Mouse (Mus musculus): Measurements from ENCODE around the gene Wfdc21. TPM values are rescaled to one million over a fixed set of nuclear protein-coding genes. Genes with fewer than 3 reads are reported as not detected.

Gene Wfdc21
- polyA plus RNA-seq, 1 experiment from 2014 or later, result not detected

DNA sequence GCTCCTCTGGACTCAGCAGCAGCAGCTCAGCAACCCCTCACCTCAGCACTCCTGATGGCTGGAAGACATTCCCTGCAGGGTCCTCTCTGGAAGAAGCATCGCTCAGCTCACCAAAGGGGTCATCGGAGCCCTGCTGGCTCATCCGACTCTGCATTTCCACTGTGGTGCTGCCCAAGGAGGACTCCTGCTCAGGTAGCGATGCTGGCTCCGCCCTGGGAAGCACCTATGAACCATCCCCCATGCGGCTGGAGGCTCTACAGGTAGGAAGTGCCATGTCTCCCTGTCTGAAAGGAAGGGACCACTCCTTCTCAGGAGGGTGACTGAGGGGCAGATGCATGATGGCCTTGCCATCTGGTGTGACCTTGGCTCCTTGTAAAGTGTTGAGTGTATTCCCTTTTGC lies 25.6 kb downstream of the Wfdc21 start:
- ATAC-seq (ENCODE audit: insufficient read depth, low FRiP score, low TSS enrichment) (no peak), DNase-seq (ENCODE audit: low spot score) (no peak)
- no peaks in the 10 kb centered on the region for H3K27me3 ChIP-seq (ENCODE audit: control insufficient read depth, insufficient read depth, low read length)
- H3K4me1 ChIP-seq (ENCODE audit: control insufficient read depth, insufficient read depth, low read length), result no peaks in the 10 kb centered on the region
- no peak overlapping the region for H3K4me3 ChIP-seq (ENCODE audit: low read depth, low read length)
- no peak overlapping the region for H3K4me2 ChIP-seq (ENCODE audit: low read depth)
- H3K9me3 ChIP-seq (ENCODE audit: control insufficient read depth, low read length), result no peaks in the 10 kb centered on the region
- peaks cover 23% of the 10 kb centered on the region for H3K36me3 ChIP-seq (ENCODE audit: control insufficient read depth, insufficient read depth, low read length)
- no peak overlapping the region for H3K27ac ChIP-seq (ENCODE audit: low read depth, low read length)
- 97% methylated on average over 6 of the region's 6 CpGs for WGBS
- no peak overlapping the region for H3K9ac ChIP-seq (ENCODE audit: low read length)

DNA sequence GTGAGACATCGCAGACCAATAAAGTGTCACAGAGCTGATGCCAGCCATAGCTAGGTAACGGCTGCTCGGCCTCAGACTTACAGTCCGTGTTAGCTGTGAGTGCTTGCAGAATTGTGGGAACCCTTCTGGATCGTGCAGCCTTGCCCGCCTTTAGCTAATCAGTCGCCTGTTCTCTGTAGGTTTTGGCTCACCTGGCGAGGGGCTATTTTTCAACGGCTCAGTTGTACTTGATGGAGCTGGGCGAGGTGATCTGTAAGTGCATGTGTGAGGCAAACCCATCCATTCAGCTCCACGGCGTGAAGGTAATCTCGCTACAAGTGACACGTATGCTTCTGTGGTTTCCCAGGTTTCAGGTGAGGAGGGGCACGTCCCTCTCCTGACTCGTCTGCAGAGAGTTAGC lies 27.0 kb downstream of the Wfdc21 start:
- DNase-seq (ENCODE audit: low spot score) (no peak), ATAC-seq (ENCODE audit: insufficient read depth, low FRiP score, low TSS enrichment) (no peak)
- Histone ChIP-seq H3K27me3 (ENCODE audit: control insufficient read depth, insufficient read depth, low read length) (no peaks in the 10 kb centered on the region), H3K27ac (ENCODE audit: low read depth, low read length) (no peak overlapping the region), H3K9ac (ENCODE audit: low read length) (no peak overlapping the region), H3K9me3 (ENCODE audit: control insufficient read depth, low read length) (no peaks in the 10 kb centered on the region), H3K4me1 (ENCODE audit: control insufficient read depth, insufficient read depth, low read length) (no peaks in the 10 kb centered on the region), H3K4me3 (ENCODE audit: low read depth, low read length) (no peak overlapping the region), H3K36me3 (ENCODE audit: control insufficient read depth, insufficient read depth, low read length) (peaks cover 23% of the 10 kb centered on the region), H3K4me2 (ENCODE audit: low read depth) (no peak overlapping the region)
- 92% methylated on average over 16 of the region's 16 CpGs for WGBS

DNA sequence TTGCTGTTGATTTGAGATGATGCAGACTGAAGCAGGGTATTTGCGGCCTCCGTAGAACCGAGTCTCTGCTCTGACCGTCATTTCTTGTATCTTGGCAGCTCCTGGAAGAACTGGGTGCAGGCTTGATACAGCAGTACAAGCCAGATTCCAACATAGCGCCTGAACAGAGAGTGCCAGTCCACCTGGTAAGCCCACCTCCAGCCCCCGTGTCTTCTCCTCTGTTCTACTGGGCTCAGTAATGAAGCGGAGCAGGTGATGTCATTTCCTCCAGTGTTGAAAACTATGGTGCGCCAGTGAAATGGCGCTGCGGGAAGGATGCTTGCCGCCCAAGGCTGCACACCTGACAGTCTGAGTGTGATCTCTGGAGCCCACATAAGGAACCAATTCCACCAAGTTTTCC lies 27.6 kb downstream of the Wfdc21 start:
- WGBS, result 97% methylated on average over 11 of the region's 11 CpGs
- ATAC-seq (ENCODE audit: insufficient read depth, low FRiP score, low TSS enrichment), result no peak
- H3K36me3 ChIP-seq (ENCODE audit: control insufficient read depth, insufficient read depth, low read length), result peaks cover 25% of the 10 kb centered on the region

DNA sequence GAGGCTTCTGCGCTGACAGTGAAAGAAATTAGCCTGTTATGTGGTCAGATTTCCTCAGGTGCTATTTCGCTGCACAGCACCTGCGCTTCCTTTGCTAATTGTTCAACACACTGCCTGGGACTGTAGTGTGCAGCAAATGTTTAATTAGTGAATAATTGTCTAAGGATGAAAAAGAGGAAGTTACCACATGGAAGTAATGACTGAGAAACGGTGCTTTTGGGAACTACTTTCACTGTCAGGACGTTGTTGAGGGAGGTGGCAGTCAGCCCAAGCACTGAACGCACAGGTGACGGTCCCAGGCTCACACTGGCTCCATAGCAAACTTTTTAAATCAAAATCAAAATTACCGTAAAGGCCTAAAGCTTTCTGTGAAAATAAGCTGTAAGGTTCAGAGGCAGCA lies 30.1 kb downstream of the Wfdc21 start:
- Histone ChIP-seq H3K4me3 (ENCODE audit: low read depth, low read length) (no peak overlapping the region), H3K4me1 (ENCODE audit: control insufficient read depth, insufficient read depth, low read length) (no peaks in the 10 kb centered on the region), H3K9me3 (ENCODE audit: control insufficient read depth, low read length) (no peaks in the 10 kb centered on the region), H3K9ac (ENCODE audit: low read length) (no peak overlapping the region), H3K27ac (ENCODE audit: low read depth, low read length) (no peak overlapping the region), H3K36me3 (ENCODE audit: control insufficient read depth, insufficient read depth, low read length) (peaks cover 30% of the 10 kb centered on the region), H3K4me2 (ENCODE audit: low read depth) (no peak overlapping the region), H3K27me3 (ENCODE audit: control insufficient read depth, insufficient read depth, low read length) (no peaks in the 10 kb centered on the region)
- WGBS, result 94% methylated on average over 8 of the region's 8 CpGs
- no peak for ATAC-seq (ENCODE audit: insufficient read depth, low FRiP score, low TSS enrichment)
- no peak for DNase-seq (ENCODE audit: low spot score)

More for the DNA sequence above, 27.6 kb downstream of the Wfdc21 start:
- Histone ChIP-seq H3K4me3 (ENCODE audit: low read depth, low read length) (no peak overlapping the region), H3K9me3 (ENCODE audit: control insufficient read depth, low read length) (no peaks in the 10 kb centered on the region), H3K9ac (ENCODE audit: low read length) (no peak overlapping the region), H3K27ac (ENCODE audit: low read depth, low read length) (no peak overlapping the region), H3K27me3 (ENCODE audit: control insufficient read depth, insufficient read depth, low read length) (no peaks in the 10 kb centered on the region), H3K4me2 (ENCODE audit: low read depth) (no peak overlapping the region), H3K4me1 (ENCODE audit: control insufficient read depth, insufficient read depth, low read length) (no peaks in the 10 kb centered on the region)
- no peak for DNase-seq (ENCODE audit: low spot score)

DNA sequence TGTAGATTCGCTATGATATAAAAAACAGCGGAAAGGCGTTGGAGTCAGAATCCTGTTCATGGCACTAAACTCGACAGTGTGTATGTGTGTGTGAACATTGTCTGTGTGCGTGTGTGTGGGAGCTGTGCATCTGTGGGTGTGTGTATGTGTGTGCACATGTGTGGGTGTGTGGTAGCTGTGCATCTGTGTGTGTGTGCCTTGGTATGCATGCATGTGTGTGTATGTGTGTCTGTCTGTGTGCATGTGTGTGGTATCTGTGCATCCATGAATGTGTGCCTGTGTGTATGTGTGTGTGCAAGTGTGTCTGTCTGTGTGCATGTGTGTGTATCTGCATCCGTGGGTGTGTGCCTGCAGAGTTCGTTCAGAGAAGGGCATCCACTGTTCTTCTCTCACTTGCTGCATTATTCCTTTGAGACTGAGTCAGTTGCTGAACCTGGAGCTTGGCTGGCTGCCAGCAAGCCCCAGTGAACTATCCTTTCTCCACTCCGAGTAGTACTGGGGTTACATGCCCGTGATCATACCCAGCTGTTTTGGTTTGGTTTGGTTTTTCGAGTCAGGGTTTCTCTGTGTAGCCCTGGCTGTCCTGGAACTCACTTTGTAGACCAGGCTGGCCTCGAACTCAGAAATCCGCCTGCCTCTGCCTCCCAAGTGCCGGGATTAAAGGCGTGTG lies 37.3 kb downstream of the Wfdc21 start:
- 93% methylated on average over 14 of the region's 14 CpGs for WGBS
- no peak overlapping the region for H3K27ac ChIP-seq (ENCODE audit: low read depth, low read length)
- DNase-seq (ENCODE audit: low spot score) (no peak), ATAC-seq (ENCODE audit: insufficient read depth, low FRiP score, low TSS enrichment) (no peak)
- peaks cover 15% of the 10 kb centered on the region for H3K36me3 ChIP-seq (ENCODE audit: control insufficient read depth, insufficient read depth, low read length)
- H3K9me3 ChIP-seq (ENCODE audit: control insufficient read depth, low read length), result no peaks in the 10 kb centered on the region
- H3K4me3 ChIP-seq (ENCODE audit: low read depth, low read length), result no peak overlapping the region
- no peaks in the 10 kb centered on the region for H3K4me1 ChIP-seq (ENCODE audit: control insufficient read depth, insufficient read depth, low read length)
- H3K4me2 ChIP-seq (ENCODE audit: low read depth), result no peak overlapping the region
- no peaks in the 10 kb centered on the region for H3K27me3 ChIP-seq (ENCODE audit: control insufficient read depth, insufficient read depth, low read length)
- no peak overlapping the region for H3K9ac ChIP-seq (ENCODE audit: low read length)

DNA sequence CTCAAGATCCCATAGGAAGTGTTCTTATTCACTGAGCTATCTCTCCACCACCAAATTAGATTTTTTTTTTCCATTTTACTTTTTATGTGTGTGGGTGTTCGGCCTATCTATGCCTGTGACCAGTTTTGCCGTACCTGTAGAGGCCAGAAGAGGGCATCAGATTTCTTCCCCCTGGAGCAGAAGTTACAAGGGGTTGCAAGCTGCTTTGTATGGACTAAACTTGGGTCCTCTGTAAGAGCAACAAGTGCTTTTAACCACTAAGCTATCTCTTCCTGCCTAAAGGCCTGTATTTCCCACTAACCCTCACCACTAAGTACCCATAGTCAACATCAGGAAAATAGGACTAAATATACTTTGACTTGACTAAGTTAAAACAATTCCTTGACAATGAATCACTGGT lies 37.9 kb downstream of the Wfdc21 start:
- H3K9me3 ChIP-seq (ENCODE audit: control insufficient read depth, low read length), result no peaks in the 10 kb centered on the region
- peaks cover 15% of the 10 kb centered on the region for H3K36me3 ChIP-seq (ENCODE audit: control insufficient read depth, insufficient read depth, low read length)
- H3K4me3 ChIP-seq (ENCODE audit: low read depth, low read length), result no peak overlapping the region
- DNase-seq (ENCODE audit: low spot score), result no peak
- H3K27ac ChIP-seq (ENCODE audit: low read depth, low read length), result no peak overlapping the region
- H3K4me2 ChIP-seq (ENCODE audit: low read depth), result no peak overlapping the region
- no peak for ATAC-seq (ENCODE audit: insufficient read depth, low FRiP score, low TSS enrichment)
- H3K4me1 ChIP-seq (ENCODE audit: control insufficient read depth, insufficient read depth, low read length), result no peaks in the 10 kb centered on the region
- no peak overlapping the region for H3K9ac ChIP-seq (ENCODE audit: low read length)
- 77% methylated on average over 2 of the region's 2 CpGs for WGBS
- H3K27me3 ChIP-seq (ENCODE audit: control insufficient read depth, insufficient read depth, low read length), result no peaks in the 10 kb centered on the region

DNA sequence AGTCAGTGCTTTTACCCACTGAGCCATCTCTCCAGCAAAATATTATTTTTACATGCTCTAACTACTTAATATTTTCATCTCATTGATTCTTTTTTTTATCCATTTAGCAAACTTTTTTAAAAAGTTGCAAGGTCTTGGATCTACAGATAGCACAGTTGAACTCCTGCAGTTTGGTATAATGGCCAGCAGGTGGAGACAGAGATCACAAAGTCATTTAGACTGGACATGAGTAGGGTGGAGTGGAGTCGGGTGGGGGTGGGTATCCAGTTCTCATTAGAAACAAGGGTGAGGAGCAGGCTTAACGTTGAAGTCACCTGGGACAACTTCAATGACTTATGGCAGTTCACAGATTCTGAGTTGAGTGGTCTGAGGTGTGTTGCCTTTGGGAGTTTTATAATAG lies 38.6 kb downstream of the Wfdc21 start:
- Histone ChIP-seq H3K27me3 (ENCODE audit: control insufficient read depth, insufficient read depth, low read length) (no peaks in the 10 kb centered on the region), H3K9me3 (ENCODE audit: control insufficient read depth, low read length) (no peaks in the 10 kb centered on the region), H3K9ac (ENCODE audit: low read length) (no peak overlapping the region), H3K27ac (ENCODE audit: low read depth, low read length) (no peak overlapping the region), H3K4me2 (ENCODE audit: low read depth) (no peak overlapping the region), H3K36me3 (ENCODE audit: control insufficient read depth, insufficient read depth, low read length) (peaks cover 11% of the 10 kb centered on the region), H3K4me1 (ENCODE audit: control insufficient read depth, insufficient read depth, low read length) (no peaks in the 10 kb centered on the region), H3K4me3 (ENCODE audit: low read depth, low read length) (no peak overlapping the region)
- WGBS, result 24% methylated on average over 2 of the region's 2 CpGs
- DNase-seq (ENCODE audit: low spot score) (peak; percentile 59), ATAC-seq (ENCODE audit: insufficient read depth, low FRiP score, low TSS enrichment) (no peak)

DNA sequence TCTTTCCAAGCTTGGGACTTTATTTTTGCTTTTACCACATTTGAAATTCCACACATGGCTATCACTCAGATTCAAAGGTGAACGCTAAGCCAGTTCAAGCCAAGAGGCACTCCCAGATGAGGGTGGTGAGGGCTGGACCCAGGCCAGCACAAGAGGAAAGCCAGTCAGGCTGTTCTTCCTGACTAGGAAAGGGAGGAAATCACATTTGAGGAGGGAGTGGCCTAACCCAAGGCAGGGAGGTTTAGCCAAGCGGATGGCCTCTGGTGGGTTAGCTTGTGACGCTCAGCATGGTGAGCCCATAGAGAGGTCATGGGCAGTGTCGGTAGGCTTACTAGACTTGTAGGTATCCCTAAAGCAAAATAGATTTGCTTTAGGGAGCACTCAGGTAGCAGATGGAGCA lies 40.1 kb downstream of the Wfdc21 start:
- Histone ChIP-seq H3K9ac (ENCODE audit: low read length) (no peak overlapping the region), H3K27ac (ENCODE audit: low read depth, low read length) (no peak overlapping the region), H3K4me2 (ENCODE audit: low read depth) (no peak overlapping the region), H3K4me3 (ENCODE audit: low read depth, low read length) (no peak overlapping the region), H3K27me3 (ENCODE audit: control insufficient read depth, insufficient read depth, low read length) (no peaks in the 10 kb centered on the region), H3K4me1 (ENCODE audit: control insufficient read depth, insufficient read depth, low read length) (no peaks in the 10 kb centered on the region), H3K36me3 (ENCODE audit: control insufficient read depth, insufficient read depth, low read length) (peaks cover 6% of the 10 kb centered on the region; the same call in 1 of the 2 replicates), H3K9me3 (ENCODE audit: control insufficient read depth, low read length) (no peaks in the 10 kb centered on the region)
- ATAC-seq (ENCODE audit: insufficient read depth, low FRiP score, low TSS enrichment) (no peak), DNase-seq (ENCODE audit: low spot score) (no peak)
- WGBS, result 80% methylated on average over 4 of the region's 4 CpGs

DNA sequence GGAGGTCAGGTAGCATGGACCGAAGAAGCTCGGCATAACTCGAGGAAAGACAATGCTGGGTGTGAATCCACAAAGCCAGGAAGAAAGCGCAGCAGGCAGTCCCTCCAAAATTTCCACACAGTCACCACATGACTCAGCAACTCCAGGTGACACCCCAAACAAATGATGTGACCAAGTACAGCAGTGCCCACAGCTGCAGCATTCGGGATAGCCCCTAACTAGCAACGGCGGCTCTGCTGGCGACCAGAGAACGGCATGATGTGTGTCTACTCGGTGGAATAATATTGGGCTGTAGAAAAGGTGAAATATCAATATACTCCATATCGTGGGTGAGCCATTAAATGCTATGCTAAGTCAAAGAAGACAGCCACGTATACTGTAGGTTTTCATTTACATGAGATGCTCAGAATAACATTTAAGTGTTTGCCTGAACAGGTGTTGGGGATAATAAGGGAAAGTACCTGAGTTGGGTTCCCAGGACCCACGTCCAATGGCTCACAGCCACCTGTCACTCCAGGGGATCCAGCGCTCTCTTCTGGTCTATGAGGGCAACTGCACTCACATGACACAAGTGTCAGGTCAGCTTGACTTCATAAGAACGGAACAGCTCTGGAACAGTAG lies 40.8 kb downstream of the Wfdc21 start:
- no peak for ATAC-seq (ENCODE audit: insufficient read depth, low FRiP score, low TSS enrichment)
- no peak overlapping the region for H3K4me3 ChIP-seq (ENCODE audit: low read depth, low read length)
- WGBS, result 85% methylated on average over 15 of the region's 15 CpGs
- H3K9me3 ChIP-seq (ENCODE audit: control insufficient read depth, low read length), result no peaks in the 10 kb centered on the region
- peaks cover 3% of the 10 kb centered on the region; the same call in 1 of the 2 replicates for H3K36me3 ChIP-seq (ENCODE audit: control insufficient read depth, insufficient read depth, low read length)
- H3K4me2 ChIP-seq (ENCODE audit: low read depth), result no peak overlapping the region
- H3K27ac ChIP-seq (ENCODE audit: low read depth, low read length), result no peak overlapping the region
- no peaks in the 10 kb centered on the region for H3K27me3 ChIP-seq (ENCODE audit: control insufficient read depth, insufficient read depth, low read length)
- H3K9ac ChIP-seq (ENCODE audit: low read length), result no peak overlapping the region
- H3K4me1 ChIP-seq (ENCODE audit: control insufficient read depth, insufficient read depth, low read length), result no peaks in the 10 kb centered on the region
- DNase-seq (ENCODE audit: low spot score), result no peak
